Mouse (Mus musculus): Measurements from ENCODE around the gene Rpl23a.

- TF ChIP-seq CTCF (IDR thresholded peaks at IDR 0.05) (no peak), EP300 (IDR thresholded peaks at IDR 0.05) (no peak)
Observed at GRCm38 (mm10) chr11:78152299-78153231, 30.8 kb downstream of the Rpl23a start.
